Mouse (Mus musculus): ENCODE data around the gene Thsd7a.

- TF ChIP-seq CTCF (IDR thresholded peaks at IDR 0.05; ENCODE audit: low read depth) = no peak
- TF ChIP-seq EP300 (IDR thresholded peaks at IDR 0.05; ENCODE audit: low read depth) = no peak
Observed at GRCm38 (mm10) chr6:12748787-12749530, at the start of gene Thsd7a.
